Mouse (Mus musculus) liver, embryonic 13.5 days (tissue): ENCODE measurements around the gene Ralbp1. TPM values are rescaled to one million over a fixed set of nuclear protein-coding genes. Genes with fewer than 3 reads are reported as not detected.
A peak's percentile ranks its signal among the peaks of the same experiment; 100 is the strongest.

ENCODE experiments used
- ATAC-seq: fragments of 200-750 bp; cut with Nextera tagmentation; 2 replicates; pipeline ENCODE4 v1.8.0; 2017; ENCODE audit warnings: low read depth, mild to moderate bottlenecking, moderate number of reproducible peaks, moderate library complexity
- DNase-seq: peaks from one replicate; pipeline ENCODE4 v3.0.0; 2022
- H3K27ac ChIP-seq: fragments of 300-500 bp; sonication (generic); 2 replicates; pipeline ENCODE4 v1.5.1; 2015; ENCODE audit warnings: moderate library complexity, mild to moderate bottlenecking, inconsistent platforms
- H3K27me3 ChIP-seq: fragments of 300-500 bp; sonication (generic); 2 replicates; pipeline ENCODE4 v1.6.1; 2015; ENCODE audit warnings: mild to moderate bottlenecking, inconsistent platforms
- H3K36me3 ChIP-seq: fragments of 300-500 bp; sonication (generic); 2 replicates; pipeline ENCODE4 v1.6.1; 2015; ENCODE audit warnings: mild to moderate bottlenecking, inconsistent platforms
- H3K4me1 ChIP-seq: fragments of 300-500 bp; sonication (generic); replicated peaks from 2 replicates; pipeline ENCODE4 v1.6.1; 2015; ENCODE audit warnings: inconsistent platforms
- H3K4me2 ChIP-seq: fragments of 300-500 bp; sonication (generic); 2 replicates; pipeline ENCODE4 v1.6.1; 2015; ENCODE audit warnings: inconsistent platforms, mild to moderate bottlenecking, moderate library complexity
- H3K4me3 ChIP-seq: fragments of 300-500 bp; sonication (generic); replicated peaks from 2 replicates; pipeline ENCODE4 v1.5.1; 2015; ENCODE audit warnings: mild to moderate bottlenecking, inconsistent platforms
- H3K9ac ChIP-seq: fragments of 300-500 bp; sonication (generic); 2 replicates; pipeline ENCODE4 v1.6.1; 2015; ENCODE audit warnings: mild to moderate bottlenecking, inconsistent platforms
- H3K9me3 ChIP-seq: fragments of 300-500 bp; sonication (generic); replicated peaks from 2 replicates; pipeline ENCODE4 v1.6.1; 2016; ENCODE audit warnings: inconsistent platforms
- WGBS: fragments of 180-500 bp; shearing (Covaris S2); methylation state at CpG from one replicate; pipeline ENCODE4 v1.1.7; 2015; ENCODE audit not compliant: insufficient replicate concordance; 5-methylcytosine and 5-hydroxymethylcytosine counted together
- polyA plus RNA-seq: library from polyadenylated mRNA; unstranded; fragments of >200 nt; fragmentation: Nextera tagmentation; extraction: Ambion mirVana; gene quantifications from 2 replicates; pipeline ENCODE4 v1.2.1, GENCODE M21; 2015

The Ralbp1 gene
- polyA plus RNA-seq, 1 experiment from 2014 or later: 53.3 TPM

GRCm38 (mm10) chr17:65822423-65822822 lies 63.2 kb downstream of the Ralbp1 start:
- DNase-seq: no peak
- no peak for ATAC-seq
- H3K4me2 ChIP-seq: no peak overlapping the region
- no peaks in the 10 kb centered on the region for H3K9me3 ChIP-seq
- H3K27ac ChIP-seq: no peak overlapping the region
- no peak overlapping the region for H3K9ac ChIP-seq
- 81% methylated on average over 5 of the region's 5 CpGs for WGBS
- no peak overlapping the region for H3K4me3 ChIP-seq
- H3K36me3 ChIP-seq: peaks cover 51% of the 10 kb centered on the region
- no peaks in the 10 kb centered on the region for H3K4me1 ChIP-seq
- H3K27me3 ChIP-seq: no peaks in the 10 kb centered on the region

DNA sequence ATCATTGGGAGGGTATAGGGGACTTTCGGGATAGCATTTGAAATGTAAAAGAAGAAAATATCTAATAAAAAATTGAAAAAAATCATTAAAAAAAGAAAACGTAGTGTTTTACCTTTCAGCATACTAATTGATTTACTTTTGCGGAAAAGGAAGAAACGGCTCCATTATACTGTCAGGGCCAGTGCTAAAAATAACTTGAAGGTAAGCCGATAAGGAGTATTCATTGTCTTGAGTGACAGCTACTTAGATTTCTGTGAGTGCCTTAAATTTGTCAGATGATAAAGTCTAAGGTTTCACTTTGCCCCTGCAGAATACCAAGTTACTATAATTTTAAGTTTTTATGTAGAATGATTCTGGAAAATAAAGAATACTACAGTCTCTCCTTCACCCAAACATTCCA lies 65.4 kb downstream of the Ralbp1 start:
- no peak for DNase-seq
- WGBS: 73% methylated on average over 5 of the region's 5 CpGs
- peaks cover 65% of the 10 kb centered on the region for H3K36me3 ChIP-seq

GRCm38 (mm10) chr17:65813763-65814162 lies 71.8 kb downstream of the Ralbp1 start:
- 81% methylated on average over 8 of the region's 8 CpGs for WGBS
- H3K36me3 ChIP-seq: peaks cover 68% of the 10 kb centered on the region
- no peak for ATAC-seq
- no peak for DNase-seq
- no peaks in the 10 kb centered on the region for H3K27me3 ChIP-seq
- no peak overlapping the region for H3K27ac ChIP-seq
- no peak overlapping the region for H3K4me2 ChIP-seq
- H3K4me3 ChIP-seq: no peak overlapping the region
- H3K9me3 ChIP-seq: no peaks in the 10 kb centered on the region
- no peak overlapping the region for H3K9ac ChIP-seq
- H3K4me1 ChIP-seq: no peaks in the 10 kb centered on the region

More for the DNA sequence above, 65.4 kb downstream of the Ralbp1 start:
- H3K9me3 ChIP-seq: no peaks in the 10 kb centered on the region
- no peak for ATAC-seq
- H3K27me3 ChIP-seq: no peaks in the 10 kb centered on the region
- no peak overlapping the region for H3K4me2 ChIP-seq
- no peak overlapping the region for H3K4me3 ChIP-seq
- H3K27ac ChIP-seq: no peak overlapping the region
- no peak overlapping the region for H3K9ac ChIP-seq
- H3K4me1 ChIP-seq: no peaks in the 10 kb centered on the region

DNA sequence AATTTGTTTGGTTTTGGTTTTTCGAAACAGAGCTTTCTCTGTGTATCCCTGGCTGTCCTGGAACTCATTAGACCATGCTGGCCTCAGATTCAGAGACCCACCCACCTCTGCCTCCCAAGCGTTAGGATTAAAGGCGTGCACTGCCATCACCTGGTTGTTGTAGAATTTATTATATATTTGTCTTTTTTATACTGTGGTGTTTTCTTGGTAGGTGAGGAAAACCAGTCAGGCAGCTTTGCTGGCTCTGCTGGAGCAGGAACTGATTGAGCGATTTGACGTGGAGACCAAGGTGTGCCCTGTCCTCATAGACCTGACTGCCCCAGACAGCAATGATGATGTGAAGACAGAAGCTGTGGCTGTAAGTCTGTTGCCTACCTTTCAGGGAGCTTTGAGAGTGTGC lies 74.6 kb downstream of the Ralbp1 start:
- DNase-seq: no peak
- no peak overlapping the region for H3K9ac ChIP-seq
- H3K4me3 ChIP-seq: no peak overlapping the region
- no peak overlapping the region for H3K27ac ChIP-seq
- no peaks in the 10 kb centered on the region for H3K27me3 ChIP-seq
- no peaks in the 10 kb centered on the region for H3K4me1 ChIP-seq
- ATAC-seq: no peak
- H3K4me2 ChIP-seq: no peak overlapping the region
- 79% methylated on average over 5 of the region's 5 CpGs for WGBS
- H3K36me3 ChIP-seq: peaks cover 46% of the 10 kb centered on the region
- no peaks in the 10 kb centered on the region for H3K9me3 ChIP-seq

GRCm38 (mm10) chr17:65806416-65806815 lies 79.2 kb downstream of the Ralbp1 start:
- WGBS: 72% methylated on average over 2 of the region's 2 CpGs
- no peaks in the 10 kb centered on the region for H3K27me3 ChIP-seq
- H3K36me3 ChIP-seq: peaks cover 21% of the 10 kb centered on the region

GRCm38 (mm10) chr17:65805966-65806365 lies 79.6 kb downstream of the Ralbp1 start:
- H3K4me1 ChIP-seq: peaks cover 5% of the 10 kb centered on the region
- H3K9ac ChIP-seq: no peak overlapping the region
- WGBS: 77% methylated on average over 4 of the region's 4 CpGs
- ATAC-seq (no peak), DNase-seq (no peak)
- no peak overlapping the region for H3K4me3 ChIP-seq
- no peaks in the 10 kb centered on the region for H3K9me3 ChIP-seq
- no peaks in the 10 kb centered on the region for H3K27me3 ChIP-seq
- peaks cover 17% of the 10 kb centered on the region for H3K36me3 ChIP-seq
- no peak overlapping the region for H3K27ac ChIP-seq
- no peak overlapping the region for H3K4me2 ChIP-seq

More at GRCm38 (mm10) chr17:65806416-65806815, 79.2 kb downstream of the Ralbp1 start:
- ATAC-seq (no peak), DNase-seq (no peak)
- Histone ChIP-seq H3K4me3 (no peak overlapping the region), H3K9me3 (no peaks in the 10 kb centered on the region), H3K9ac (no peak overlapping the region), H3K4me2 (no peak overlapping the region), H3K4me1 (peaks cover 5% of the 10 kb centered on the region), H3K27ac (no peak overlapping the region)

DNA sequence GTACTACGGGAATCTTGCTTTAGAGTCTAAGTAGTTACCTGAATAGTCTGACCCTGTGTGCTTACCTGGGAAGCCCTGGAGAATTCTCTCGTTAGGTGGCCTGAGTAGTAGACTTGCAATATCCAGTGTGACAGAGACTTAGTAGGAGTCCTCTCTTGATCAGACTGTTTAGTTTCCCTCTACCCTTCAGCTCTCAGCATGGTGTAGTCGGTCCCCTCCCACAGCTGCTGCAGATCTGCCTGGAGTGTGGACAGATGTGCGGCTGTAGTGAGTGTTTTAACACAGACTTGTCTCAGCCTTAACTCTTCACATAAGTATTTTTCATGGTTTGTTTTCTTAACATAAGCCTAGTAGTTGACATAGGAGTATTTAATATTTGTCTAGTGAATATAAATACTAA lies 83.6 kb downstream of the Ralbp1 start:
- no peaks in the 10 kb centered on the region for H3K27me3 ChIP-seq
- no peak overlapping the region for H3K27ac ChIP-seq
- H3K4me2 ChIP-seq: no peak overlapping the region
- WGBS: 76% methylated on average over 4 of the region's 4 CpGs
- no peaks in the 10 kb centered on the region for H3K9me3 ChIP-seq
- DNase-seq (no peak), ATAC-seq (no peak)
- peaks cover 14% of the 10 kb centered on the region for H3K36me3 ChIP-seq
- H3K9ac ChIP-seq: no peak overlapping the region
- peaks cover 26% of the 10 kb centered on the region for H3K4me1 ChIP-seq
- no peak overlapping the region for H3K4me3 ChIP-seq

- Histone ChIP-seq H3K9me3 (no peaks in the 10 kb centered on the region), H3K9ac (no peak overlapping the region), H3K4me1 (peaks cover 26% of the 10 kb centered on the region), H3K27me3 (no peaks in the 10 kb centered on the region), H3K27ac (no peak overlapping the region), H3K36me3 (peaks cover 14% of the 10 kb centered on the region), H3K4me2 (no peak overlapping the region), H3K4me3 (no peak overlapping the region)
- DNase-seq: no peak
- 91% methylated on average over 6 of the region's 6 CpGs for whole genome bisulfite sequencing
- ATAC-seq: no peak
Observed at GRCm38 (mm10) chr17:65800451-65800850, 85.1 kb downstream of the Ralbp1 start.

- Histone ChIP-seq H3K4me3 (no peak overlapping the region), H3K27me3 (no peaks in the 10 kb centered on the region), H3K4me1 (peaks cover 26% of the 10 kb centered on the region), H3K36me3 (peaks cover 14% of the 10 kb centered on the region; the same call in 1 of the 2 replicates), H3K9ac (no peak overlapping the region), H3K27ac (no peak overlapping the region), H3K9me3 (no peaks in the 10 kb centered on the region), H3K4me2 (no peak overlapping the region)
- DNase-seq (no peak), ATAC-seq (peak; percentile 69)
- WGBS: 18% methylated on average over 1 of the region's 1 CpGs
Observed at GRCm38 (mm10) chr17:65799353-65799752, 86.2 kb downstream of the Ralbp1 start.

GRCm38 (mm10) chr17:65798446-65798845 lies 87.2 kb downstream of the Ralbp1 start:
- ATAC-seq (no peak), DNase-seq (no peak)
- H3K4me2 ChIP-seq: no peak overlapping the region
- WGBS: 36% methylated on average over 4 of the region's 4 CpGs
- H3K4me3 ChIP-seq: no peak overlapping the region
- no peak overlapping the region for H3K27ac ChIP-seq
- peaks cover 12% of the 10 kb centered on the region; the same call in 1 of the 2 replicates for H3K36me3 ChIP-seq
- H3K9me3 ChIP-seq: no peaks in the 10 kb centered on the region
- H3K4me1 ChIP-seq: peaks cover 26% of the 10 kb centered on the region
- no peak overlapping the region for H3K9ac ChIP-seq
- H3K27me3 ChIP-seq: no peaks in the 10 kb centered on the region
